Mouse (Mus musculus): Measurements from ENCODE around the gene Olfr31.

DNA sequence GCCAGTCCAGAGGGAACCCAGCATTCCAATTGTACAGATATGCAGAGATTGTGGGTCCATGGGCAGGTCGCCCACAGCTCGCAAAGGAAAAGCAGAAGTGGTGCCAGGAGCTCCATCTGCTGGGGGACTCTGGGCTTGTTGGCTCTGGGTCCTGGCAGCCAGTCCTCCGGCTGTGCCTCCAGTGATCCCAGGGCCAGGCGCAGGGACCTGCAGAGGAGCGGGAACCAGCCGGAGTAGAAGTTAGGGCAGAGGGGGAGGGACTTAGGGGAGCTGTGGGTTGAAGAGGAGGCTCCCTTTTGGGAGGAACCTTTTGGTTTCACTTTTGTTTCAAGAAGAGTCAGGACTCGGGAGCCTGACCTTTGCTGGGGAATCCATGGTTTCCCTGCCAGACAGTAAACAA lies 28.2 kb upstream of the Olfr31 start:
- TF ChIP-seq CTCF (IDR thresholded peaks at IDR 0.05) (0 out of 2 replicates have a peak, but pooled peaks have one; percentile 7), EP300 (IDR thresholded peaks at IDR 0.05; ENCODE audit: insufficient read depth, low read depth, low read length) (no peak), POLR2A (IDR thresholded peaks at IDR 0.05; ENCODE audit: insufficient read depth, low read depth, low read length) (no peak)
